Mouse (Mus musculus) small intestine, adult 2 months (tissue): ENCODE results near the gene Ndufa8. TPM values are rescaled to one million over a fixed set of nuclear protein-coding genes. Genes with fewer than 3 reads are reported as not detected.

Source experiments
- H3K27ac ChIP-seq: fragments of 200-500 bp; 2 replicates; pipeline ENCODE4 v1.5.1; 2012; ENCODE audit warnings: low read depth, low read length, control low read depth, inconsistent platforms; ENCODE audit not compliant: insufficient read depth
- H3K27me3 ChIP-seq: fragments of 200-500 bp; 2 replicates; pipeline ENCODE4 v1.6.1; 2012; ENCODE audit warnings: mild to moderate bottlenecking, moderate library complexity, low read length, inconsistent platforms; ENCODE audit not compliant: control insufficient read depth, insufficient read depth
- H3K36me3 ChIP-seq: fragments of 200-500 bp; 2 replicates; pipeline ENCODE4 v1.6.1; 2012; ENCODE audit warnings: mild to moderate bottlenecking, low read length, control low read depth, inconsistent platforms; ENCODE audit not compliant: control insufficient read depth, insufficient read depth
- H3K4me1 ChIP-seq: fragments of 200-500 bp; 2 replicates; pipeline ENCODE4 v1.6.1; 2012; ENCODE audit warnings: low read length, inconsistent platforms, mixed read lengths; ENCODE audit not compliant: control insufficient read depth, insufficient read depth, insufficient read length
- H3K4me3 ChIP-seq: fragments of 200-500 bp; 2 replicates; pipeline ENCODE4 v1.5.1; 2012; ENCODE audit warnings: low read depth, mild to moderate bottlenecking, control low read depth, inconsistent platforms, low read length, moderate library complexity
- CTCF ChIP-seq: fragments of 200-500 bp; IDR thresholded peaks from 2 replicates; pipeline ENCODE4 v1.5.1; 2012; ENCODE audit warnings: low read depth, mild to moderate bottlenecking, control low read depth, inconsistent platforms, low read length, moderate library complexity, mixed read lengths; ENCODE audit not compliant: insufficient replicate concordance, insufficient read length; ENCODE audit errors: extremely low read depth
- POLR2A ChIP-seq: fragments of 200-500 bp; IDR thresholded peaks from 2 replicates; pipeline ENCODE4 v1.6.1; 2012; ENCODE audit warnings: low read depth, mild to moderate bottlenecking, control low read depth, inconsistent platforms, low read length, moderate library complexity
- WGBS: fragments of 180-500 bp; shearing (Covaris S2); methylation state at CpG from one replicate; pipeline ENCODE4 v1.1.7; 2018; 5-methylcytosine and 5-hydroxymethylcytosine counted together
- polyA plus RNA-seq: library from polyadenylated mRNA; depleted of rRNA; stranded (reverse); fragments of >200 nt; gene quantifications from 2 replicates; pipeline ENCODE4 v1.2.3, GENCODE M21; 2012; rRNA removed

The Ndufa8 gene
- 59.6 and 86.0 TPM in 2 replicates for polyA plus RNA-seq

DNA sequence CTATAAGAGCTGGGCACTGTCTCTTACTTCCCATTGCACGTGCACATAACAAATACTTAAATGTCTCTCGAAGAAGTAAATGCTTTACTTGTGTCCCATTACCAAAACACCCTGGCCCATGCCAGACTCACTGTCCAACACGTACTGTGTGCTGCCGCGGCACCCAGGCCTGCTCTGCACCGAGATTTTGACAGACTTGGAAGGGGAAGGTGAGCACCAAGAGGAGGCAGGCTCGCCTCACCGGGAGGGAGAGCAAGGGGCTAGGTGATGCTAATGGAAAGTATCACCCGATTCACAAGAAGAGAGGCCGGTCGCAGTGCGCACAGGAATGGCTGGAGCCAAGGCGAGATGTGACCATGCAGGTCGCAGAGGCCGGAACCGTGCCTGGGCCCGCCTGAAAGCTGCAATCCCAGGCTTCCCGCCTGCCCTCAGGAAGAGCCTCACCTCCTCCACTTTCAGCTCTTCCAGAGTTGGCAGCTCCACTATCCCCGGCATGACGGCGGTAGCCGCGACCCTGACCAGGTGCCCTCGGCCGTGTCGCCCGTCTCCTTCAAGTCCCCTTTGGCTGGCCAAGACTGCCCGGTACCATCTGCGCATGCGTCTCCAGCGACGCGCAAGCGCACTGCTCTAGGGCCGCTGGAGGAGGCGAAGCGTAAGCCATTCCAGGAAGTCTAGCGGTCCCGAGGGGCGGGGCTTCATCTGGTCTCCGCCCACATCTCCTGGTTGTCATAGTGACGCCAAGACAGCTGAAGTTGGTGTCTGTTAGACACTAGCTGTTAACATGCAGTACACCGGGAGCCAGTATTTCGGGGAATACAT lies at the start of gene Ndufa8, which contains the start of gene Morn5:
Ndufa8 (minus strand) TSS at position 659 of the 819 bp plus-strand sequence.
Morn5 (plus strand) TSS at position 711 of the 819 bp plus-strand sequence.
- no peak for TF ChIP-seq CTCF
- TF ChIP-seq POLR2A = peak; percentile 75
- Histone ChIP-seq H3K4me1 (peaks cover 4% of the 10 kb centered on the region; the same call in 1 of the 2 replicates), H3K27me3 (no peaks in the 10 kb centered on the region), H3K27ac (peak within 1 kb of the TSS; percentile 33), H3K4me3 (peak within 1 kb of the TSS; percentile 78), H3K36me3 (peaks cover 2% of the 10 kb centered on the region)
- WGBS = under 1% methylated on average over 44 of the region's 44 CpGs

GRCm38 (mm10) chr2:36098021-36098420 lies 48.8 kb upstream of the Ndufa8 start:
- TF ChIP-seq POLR2A (no peak), CTCF (no peak)
- Histone ChIP-seq H3K4me1 (peaks cover 6% of the 10 kb centered on the region; the same call in 1 of the 2 replicates), H3K36me3 (no peaks in the 10 kb centered on the region), H3K27ac (no peak overlapping the region), H3K4me3 (no peak overlapping the region), H3K27me3 (peaks cover 82% of the 10 kb centered on the region)
- 20% methylated on average over 5 of the region's 5 CpGs for WGBS

DNA sequence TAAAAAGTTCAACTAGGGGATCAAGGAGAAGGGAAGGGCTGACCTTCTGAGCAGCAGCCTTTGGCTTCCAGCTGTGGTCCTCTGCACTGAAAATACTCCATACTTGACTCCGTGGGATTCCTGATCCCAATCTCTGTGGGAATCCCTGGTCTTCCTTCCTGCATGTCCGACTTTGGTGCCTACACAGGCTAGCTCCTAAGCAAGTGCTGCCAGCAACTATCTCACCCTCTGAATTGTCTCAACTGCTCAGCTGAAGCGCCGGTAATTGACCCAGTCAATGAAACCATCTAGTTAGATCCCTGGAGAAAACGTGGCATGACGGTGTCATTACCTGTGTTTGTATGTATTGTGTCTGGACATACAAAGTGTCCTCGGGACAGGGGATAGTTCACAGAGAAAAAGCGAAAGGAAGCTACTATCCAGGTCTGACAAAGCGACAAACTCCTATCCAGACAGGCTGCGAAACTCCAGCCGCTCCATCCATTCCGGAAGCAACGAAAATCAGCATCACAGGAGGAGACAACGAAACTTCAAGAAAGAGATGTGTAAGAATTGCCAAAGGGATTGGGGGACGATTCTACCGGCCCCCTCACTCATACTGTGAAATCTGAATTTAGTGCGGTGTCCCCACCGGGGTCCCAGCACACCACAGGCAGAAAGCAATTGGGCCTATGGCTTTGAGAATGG lies 48.1 kb upstream of the Ndufa8 start:
- H3K4me3 ChIP-seq = no peak overlapping the region
- TF ChIP-seq CTCF (no peak), POLR2A (no peak)
- 0 out of 2 replicates have a peak, but pooled peaks cover under 1% of the 10 kb centered on the region for H3K4me1 ChIP-seq
- H3K27ac ChIP-seq = no peak overlapping the region
- H3K36me3 ChIP-seq = no peaks in the 10 kb centered on the region
- 16% methylated on average over 18 of the region's 18 CpGs for WGBS
- H3K27me3 ChIP-seq = peaks cover 77% of the 10 kb centered on the region

DNA sequence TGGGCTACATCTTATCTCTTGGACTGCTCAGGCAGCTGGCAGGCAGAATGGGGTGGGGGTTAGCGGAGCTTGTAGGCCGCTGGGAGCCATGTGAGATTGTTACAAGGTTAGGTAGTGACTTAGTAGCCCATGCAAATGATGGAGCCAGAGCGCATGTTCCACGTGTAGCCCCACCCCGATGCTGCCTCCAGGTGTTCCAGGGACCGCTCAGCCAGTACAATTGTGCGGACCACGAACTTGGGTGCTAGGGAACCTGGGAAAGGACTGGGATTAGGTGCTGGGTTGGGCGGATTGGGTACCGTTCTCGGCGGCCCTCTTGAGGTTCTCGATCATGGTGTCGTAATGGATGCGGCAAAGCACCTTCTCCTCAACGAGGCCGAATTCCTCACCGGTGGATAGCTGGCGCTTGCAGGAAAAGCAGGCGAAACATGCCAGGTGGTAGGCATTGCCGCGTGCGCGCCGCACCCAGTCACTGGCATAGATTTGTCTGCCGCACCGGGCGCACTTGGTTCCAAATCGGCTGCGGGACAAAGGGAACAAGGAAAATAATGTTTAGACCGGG lies 44.8 kb upstream of the Ndufa8 start:
- 5% methylated on average over 31 of the region's 31 CpGs for WGBS
- H3K36me3 ChIP-seq = no peaks in the 10 kb centered on the region
- H3K4me1 ChIP-seq = peaks cover 8% of the 10 kb centered on the region
- no peak overlapping the region for H3K4me3 ChIP-seq
- H3K27ac ChIP-seq = no peak overlapping the region
- peaks cover 76% of the 10 kb centered on the region for H3K27me3 ChIP-seq
- TF ChIP-seq POLR2A (no peak), CTCF (no peak)

DNA sequence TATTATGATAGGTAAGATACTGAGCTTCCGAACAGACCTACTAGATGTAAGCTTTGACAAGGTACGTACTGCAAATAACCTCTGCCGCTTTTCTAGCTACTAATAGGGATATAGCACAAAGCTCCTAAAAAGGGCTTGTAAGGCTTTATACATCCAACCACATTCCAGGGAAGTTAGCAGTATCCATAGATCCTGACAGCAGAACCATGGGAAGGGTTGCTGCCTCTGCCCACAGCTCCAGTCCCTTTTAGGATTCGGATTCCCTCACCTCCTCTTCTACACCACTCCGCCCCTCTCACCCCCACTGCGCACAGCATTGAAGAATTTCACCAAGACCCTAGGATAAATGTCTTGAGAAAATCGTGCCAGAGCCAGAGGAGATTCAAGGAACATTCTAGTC lies 44.1 kb upstream of the Ndufa8 start:
- TF ChIP-seq CTCF = no peak
- TF ChIP-seq POLR2A = no peak
- Histone ChIP-seq H3K27ac (no peak overlapping the region), H3K4me3 (no peak overlapping the region), H3K4me1 (peaks cover 8% of the 10 kb centered on the region), H3K36me3 (no peaks in the 10 kb centered on the region), H3K27me3 (peaks cover 71% of the 10 kb centered on the region)
- 33% methylated on average over 7 of the region's 7 CpGs for WGBS

DNA sequence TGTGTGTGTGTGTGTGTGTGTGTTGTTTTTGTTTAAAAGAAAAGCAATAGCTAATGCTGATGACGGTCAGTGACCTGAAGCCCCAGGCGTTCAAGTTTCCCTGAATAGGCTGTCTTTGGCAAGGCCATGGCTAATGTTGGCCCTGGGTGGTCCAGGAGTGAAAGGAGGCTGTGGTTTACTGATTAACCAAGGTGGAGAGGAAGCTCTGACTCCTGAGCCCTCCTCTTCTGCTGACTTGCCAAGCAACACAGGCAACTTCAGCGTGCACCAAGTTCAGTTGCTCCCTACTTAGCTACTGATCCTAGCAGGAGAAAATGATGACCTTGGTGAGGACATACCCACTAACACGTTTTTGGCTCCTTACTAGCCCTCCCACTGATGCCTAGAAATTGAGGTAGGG lies 43.5 kb upstream of the Ndufa8 start:
- Histone ChIP-seq H3K36me3 (no peaks in the 10 kb centered on the region), H3K4me1 (peaks cover 8% of the 10 kb centered on the region), H3K27ac (no peak overlapping the region), H3K4me3 (no peak overlapping the region), H3K27me3 (peaks cover 65% of the 10 kb centered on the region)
- TF ChIP-seq POLR2A (no peak), CTCF (no peak)
- 18% methylated on average over 4 of the region's 4 CpGs for WGBS
